Mouse (Mus musculus) liver, postnatal 0 days (tissue): ENCODE data around the gene Olfr132. TPM values are rescaled to one million over a fixed set of nuclear protein-coding genes. Genes with fewer than 3 reads are reported as not detected.
"Not testable (repeated sequence)": the region's sequence is repeated elsewhere in the genome, so short reads cannot be mapped to it uniquely, and the experiment has no call there.

ENCODE experiments used
- ATAC-seq: fragments of 200-750 bp; cut with Nextera tagmentation; 2 replicates; pipeline ENCODE4 v1.8.0; 2017; ENCODE audit warnings: mild to moderate bottlenecking, moderate library complexity
- DNase-seq: peaks from one replicate; pipeline ENCODE4 v3.0.0-alpha.2; 2016
- H3K27ac ChIP-seq: fragments of 300-500 bp; sonication (generic); 2 replicates; pipeline ENCODE4 v1.5.1; 2014; ENCODE audit warnings: antibody characterized with exemption, moderate library complexity, mild to moderate bottlenecking, low read depth
- H3K27me3 ChIP-seq: fragments of 300-500 bp; sonication (generic); 2 replicates; pipeline ENCODE4 v1.6.1; 2014; ENCODE audit warnings: low read length, control low read depth, mixed read lengths; ENCODE audit not compliant: insufficient read depth
- H3K36me3 ChIP-seq: fragments of 300-500 bp; sonication (generic); replicated peaks from 2 replicates; pipeline ENCODE4 v1.6.1; 2014; ENCODE audit warnings: mild to moderate bottlenecking, control low read depth, low read length, moderate library complexity, mixed read lengths; ENCODE audit not compliant: insufficient read depth
- H3K4me1 ChIP-seq: fragments of 300-500 bp; sonication (generic); 2 replicates; pipeline ENCODE4 v1.6.1; 2014; ENCODE audit warnings: antibody characterized with exemption, mild to moderate bottlenecking, control low read depth; ENCODE audit not compliant: insufficient read depth
- H3K4me2 ChIP-seq: fragments of 300-500 bp; sonication (generic); 2 replicates; pipeline ENCODE4 v1.6.1; 2014; ENCODE audit warnings: low read depth, mild to moderate bottlenecking, low read length, moderate library complexity, mixed read lengths
- H3K4me3 ChIP-seq: fragments of 300-500 bp; sonication (generic); 2 replicates; pipeline ENCODE4 v1.5.1; 2014; ENCODE audit warnings: low read depth, low read length
- H3K9ac ChIP-seq: fragments of 300-500 bp; sonication (generic); replicated peaks from 2 replicates; pipeline ENCODE4 v1.6.1; 2014; ENCODE audit warnings: mild to moderate bottlenecking, moderate library complexity
- H3K9me3 ChIP-seq: fragments of 300-500 bp; sonication (generic); 2 replicates; pipeline ENCODE4 v1.6.1; 2016; ENCODE audit warnings: mild to moderate bottlenecking, control low read depth, low read length, mixed read lengths
- CTCF ChIP-seq: sonication (generic); IDR thresholded peaks from 2 replicates; pipeline ENCODE4 v1.5.1; 2016; ENCODE audit warnings: antibody characterized with exemption, low read depth
- EP300 ChIP-seq: IDR thresholded peaks from 2 replicates; pipeline ENCODE4 v1.6.1; 2016; ENCODE audit warnings: antibody characterized with exemption, low read depth, mild to moderate bottlenecking
- WGBS: fragments of 180-500 bp; shearing (Covaris S2); extraction: QIAGEN DNeasy Blood & Tissue Kit; methylation state at CpG from one replicate; pipeline ENCODE4 v1.1.7; 2014; ENCODE audit not compliant: insufficient replicate concordance; 5-methylcytosine and 5-hydroxymethylcytosine counted together
- polyA plus RNA-seq: library from polyadenylated mRNA; unstranded; fragments of >200 nt; fragmentation: Nextera tagmentation; extraction: Ambion mirVana; gene quantifications from 2 replicates; pipeline ENCODE4 v1.2.1, GENCODE M21; 2015

Olfr132 gene
- polyA plus RNA-seq = not detected in 2 replicates

DNA sequence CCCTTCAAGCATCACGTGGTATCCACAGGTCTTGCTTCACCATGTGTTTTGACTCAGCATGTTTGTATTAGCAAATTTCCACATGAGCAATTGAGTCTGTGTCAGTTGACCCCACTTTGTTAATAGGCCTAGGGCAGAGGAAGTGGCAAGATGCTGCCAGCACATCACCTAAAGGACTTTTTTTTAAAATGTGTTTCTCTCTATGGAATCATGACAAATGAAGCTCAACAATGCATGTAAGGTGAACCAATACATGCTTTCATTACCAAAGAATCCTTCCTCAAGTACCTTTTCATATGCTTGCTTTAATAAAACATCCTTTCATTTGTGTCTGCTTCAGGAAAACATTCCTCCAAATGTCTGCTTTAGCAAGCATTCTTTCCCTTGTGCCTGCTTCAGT is at the start of gene Olfr132:
TSS of gene Olfr132 (minus strand) at position 101 of the 400 bp plus-strand sequence.
- DNase-seq = no peak
- 62% methylated on average over 1 of the region's 1 CpGs for WGBS
- no peaks in the 10 kb centered on the region for H3K36me3 ChIP-seq

DNA sequence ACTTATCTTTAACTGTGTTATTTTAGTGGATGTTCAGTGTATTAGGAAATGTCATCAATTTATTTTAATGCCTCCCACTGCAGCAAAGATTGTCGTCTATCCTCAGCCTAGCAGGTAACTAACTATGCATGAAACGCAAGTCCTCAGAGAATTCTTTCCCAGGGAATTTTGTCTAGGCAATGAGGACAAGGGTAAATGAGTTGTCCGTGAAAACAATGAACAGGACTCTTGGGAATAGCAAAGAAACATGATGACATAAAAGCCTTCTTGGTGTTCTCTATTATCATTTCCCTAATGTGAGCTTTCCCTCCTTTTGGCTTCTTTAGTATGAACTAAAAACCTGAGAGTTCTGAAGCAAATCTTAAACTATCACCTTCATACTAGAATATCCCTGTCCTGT is 36.8 kb upstream of the Olfr132 start, which contains the start of gene Olfr134:
TSS of gene Olfr134 (plus strand) at position 301 of the 400 bp plus-strand sequence.
- Histone ChIP-seq H3K4me3 (no peak within 1 kb of the TSS), H3K27ac (no peak within 1 kb of the TSS), H3K4me2 (no peak within 1 kb of the TSS), H3K9ac (no peak within 1 kb of the TSS), H3K36me3 (no peaks in the 10 kb centered on the region), H3K9me3 (no peaks in the 10 kb centered on the region), H3K27me3 (no peaks in the 10 kb centered on the region), H3K4me1 (no peaks in the 10 kb centered on the region)
- DNase-seq (no peak), ATAC-seq (no peak)
- TF ChIP-seq EP300 = no peak
- TF ChIP-seq CTCF = no peak
- 59% methylated on average over 3 of the region's 3 CpGs for WGBS

More for the DNA sequence above, at the start of gene Olfr132:
- H3K4me3 ChIP-seq = no peak within 1 kb of the TSS
- no peaks in the 10 kb centered on the region for H3K4me1 ChIP-seq
- H3K4me2 ChIP-seq = no peak within 1 kb of the TSS
- TF ChIP-seq EP300 = no peak
- TF ChIP-seq CTCF = no peak
- no peak for ATAC-seq
- H3K9me3 ChIP-seq = 0 out of 2 replicates have a peak, but pooled peaks cover 2% of the 10 kb centered on the region
- H3K27ac ChIP-seq = no peak within 1 kb of the TSS
- H3K9ac ChIP-seq = no peak within 1 kb of the TSS
- no peaks in the 10 kb centered on the region for H3K27me3 ChIP-seq

DNA sequence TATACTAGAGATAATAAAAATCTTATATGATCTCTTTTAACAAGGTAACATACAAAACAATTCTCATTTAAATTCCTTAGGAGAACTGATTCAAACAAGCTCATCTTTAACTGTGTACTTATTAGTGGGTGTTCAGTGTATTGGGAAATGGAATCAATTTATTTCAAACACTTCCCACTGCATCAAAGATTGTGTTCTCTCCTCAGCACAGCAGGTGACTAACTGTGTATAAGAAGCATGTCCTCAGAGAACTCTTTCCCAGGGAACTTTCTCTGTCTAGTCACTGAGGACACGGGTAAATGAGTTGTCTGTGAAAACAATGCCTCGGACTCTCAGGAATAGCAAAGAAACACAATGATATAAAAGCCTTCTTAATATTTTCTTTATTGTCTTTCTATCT is 10.7 kb upstream of the Olfr132 start, which contains the start of gene Olfr133:
TSS of gene Olfr133 (plus strand) at position 301 of the 400 bp plus-strand sequence.
- Histone ChIP-seq H3K27ac (no peak within 1 kb of the TSS), H3K9ac (no peak within 1 kb of the TSS), H3K9me3 (no peaks in the 10 kb centered on the region; the same call in 1 of the 2 replicates), H3K4me1 (no peaks in the 10 kb centered on the region), H3K4me3 (no peak within 1 kb of the TSS), H3K27me3 (no peaks in the 10 kb centered on the region), H3K36me3 (no peaks in the 10 kb centered on the region), H3K4me2 (no peak within 1 kb of the TSS)
- 72% methylated on average over 2 of the region's 2 CpGs for WGBS
- no peak for ATAC-seq
- TF ChIP-seq EP300 (no peak), CTCF (no peak)
- DNase-seq = no peak

DNA sequence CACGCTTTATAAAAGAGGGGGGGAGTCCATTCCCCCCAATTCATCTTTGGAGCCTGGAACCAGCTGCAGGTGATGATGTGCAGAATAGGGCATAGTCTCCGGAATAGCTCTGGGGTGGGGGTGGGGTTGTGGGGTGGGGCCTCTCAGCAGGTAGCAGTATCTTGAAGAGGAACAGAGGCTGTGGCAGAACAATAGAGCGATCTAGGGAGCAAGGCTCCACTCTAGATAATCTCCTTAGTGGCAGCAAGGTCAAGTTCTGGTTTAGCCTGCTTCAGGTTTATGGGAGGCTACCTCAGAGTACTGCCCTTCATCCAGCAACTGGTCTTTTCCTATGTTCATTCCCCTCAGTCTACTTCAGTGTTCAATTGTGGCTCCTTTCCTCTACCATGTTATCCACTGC is 9.0 kb downstream of the Olfr132 start:
- not testable (repeated sequence) for H3K36me3 ChIP-seq, H3K4me3 ChIP-seq, DNase-seq, H3K27me3 ChIP-seq, H3K9me3 ChIP-seq, H3K4me2 ChIP-seq, ATAC-seq, H3K4me1 ChIP-seq, H3K9ac ChIP-seq, H3K27ac ChIP-seq
- WGBS = 67% methylated on average over 3 of the region's 3 CpGs

DNA sequence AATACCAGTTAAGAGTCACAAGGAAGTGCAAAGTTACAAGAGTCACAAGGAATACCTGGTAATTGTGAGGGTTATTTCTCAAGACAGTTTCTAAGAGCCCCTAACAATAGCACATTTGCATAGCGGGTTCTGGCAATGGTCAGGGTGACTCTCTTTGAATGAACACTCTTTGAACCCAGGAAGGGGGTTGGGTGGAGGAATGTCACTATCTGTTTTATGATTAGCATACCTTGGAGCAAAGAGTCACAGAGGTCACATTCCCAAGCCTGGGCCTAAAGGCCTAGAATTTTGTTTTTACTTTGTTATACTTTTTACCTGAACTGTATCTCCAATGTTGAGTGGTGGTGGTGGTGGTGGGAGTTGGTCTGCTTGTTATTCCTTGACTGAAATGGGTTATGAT is 10.1 kb downstream of the Olfr132 start:
- not testable (repeated sequence) for H3K9ac ChIP-seq, H3K4me3 ChIP-seq, H3K27ac ChIP-seq, ATAC-seq, H3K9me3 ChIP-seq, H3K36me3 ChIP-seq, H3K4me2 ChIP-seq, H3K4me1 ChIP-seq, H3K27me3 ChIP-seq, DNase-seq
- 69% methylated on average over 1 of the region's 1 CpGs for WGBS

DNA sequence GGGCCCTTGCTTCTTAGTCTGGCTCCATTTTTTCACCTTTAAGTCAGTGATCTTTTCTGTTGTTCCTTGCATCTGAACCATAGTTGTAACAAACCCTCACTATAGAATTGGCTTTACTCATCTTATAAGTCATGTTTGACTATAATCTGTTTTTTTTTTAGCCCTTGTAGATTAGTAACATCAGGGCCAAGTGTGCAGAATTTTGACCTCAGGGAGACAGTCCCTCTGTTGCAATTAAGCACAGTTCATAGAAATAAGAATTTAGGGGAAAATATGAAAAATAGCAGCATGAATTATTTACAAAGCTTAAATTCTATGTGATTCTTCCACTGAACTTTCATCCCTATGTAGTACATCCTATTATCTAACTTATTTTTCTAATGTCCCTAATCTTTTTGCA is 45.7 kb downstream of the Olfr132 start, which contains the start of gene Olfr131:
TSS of gene Olfr131 (minus strand) at position 101 of the 400 bp plus-strand sequence.
- no peak within 1 kb of the TSS for H3K9ac ChIP-seq
- no peak within 1 kb of the TSS for H3K4me2 ChIP-seq
- no peak within 1 kb of the TSS for H3K27ac ChIP-seq
- no peak within 1 kb of the TSS for H3K4me3 ChIP-seq
- H3K4me1 ChIP-seq = no peaks in the 10 kb centered on the region
- H3K9me3 ChIP-seq = no peaks in the 10 kb centered on the region
- ATAC-seq (no peak), DNase-seq (no peak)
- H3K27me3 ChIP-seq = no peaks in the 10 kb centered on the region
- TF ChIP-seq CTCF (no peak), EP300 (no peak)
- H3K36me3 ChIP-seq = no peaks in the 10 kb centered on the region

DNA sequence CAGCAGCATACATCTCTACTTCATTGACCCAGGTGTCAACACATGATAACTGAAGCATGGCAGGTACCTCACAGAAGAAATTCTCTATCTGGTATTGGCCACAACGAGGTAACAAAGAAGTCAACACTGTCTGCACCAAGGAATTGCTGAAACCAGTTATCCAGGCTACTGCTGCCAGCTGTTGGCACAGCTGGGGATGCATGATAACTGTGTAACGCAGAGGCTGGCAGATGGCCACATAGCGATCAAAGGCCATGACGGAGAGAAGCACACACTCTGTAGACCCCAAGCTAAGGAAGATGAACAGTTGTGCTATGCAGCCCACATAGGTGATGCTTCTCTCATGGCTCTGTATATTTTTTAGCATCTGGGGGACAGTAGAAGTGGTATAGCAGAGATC is 52.0 kb downstream of the Olfr132 start:
- Histone ChIP-seq H3K9ac (no peak overlapping the region), H3K4me1 (no peaks in the 10 kb centered on the region), H3K4me3 (no peak overlapping the region), H3K9me3 (no peaks in the 10 kb centered on the region; the same call in 1 of the 2 replicates), H3K27ac (no peak overlapping the region), H3K36me3 (no peaks in the 10 kb centered on the region), H3K27me3 (no peaks in the 10 kb centered on the region), H3K4me2 (no peak overlapping the region)
- WGBS = 80% methylated on average over 4 of the region's 4 CpGs
- no peak for TF ChIP-seq CTCF
- no peak for ATAC-seq
- no peak for DNase-seq

Other genes with a start within 250 kb of the Olfr132 start
- not detected in 2 replicates for gene Olfr127, start 234.1 kb downstream of the Olfr132 start, polyA plus RNA-seq
- gene Olfr128, start 214.0 kb downstream of the Olfr132 start, polyA plus RNA-seq = not detected in 2 replicates
- gene Olfr761, start 181.4 kb downstream of the Olfr132 start, polyA plus RNA-seq = not detected in 2 replicates
- not detected in 2 replicates for gene Olfr129, start 74.4 kb downstream of the Olfr132 start, polyA plus RNA-seq
- gene Olfr130, start 70.6 kb downstream of the Olfr132 start, polyA plus RNA-seq = not detected in 2 replicates
- not detected in 2 replicates for gene Olfr131, start 45.8 kb downstream of the Olfr132 start, polyA plus RNA-seq
- gene Olfr133, start 10.8 kb upstream of the Olfr132 start, polyA plus RNA-seq = not detected in 2 replicates
- gene Olfr134, start 36.9 kb upstream of the Olfr132 start, polyA plus RNA-seq = not detected in 2 replicates
- not detected in 2 replicates for gene Olfr135, start 69.8 kb upstream of the Olfr132 start, polyA plus RNA-seq
- not detected in 2 replicates for gene Olfr138, start 126.5 kb upstream of the Olfr132 start, polyA plus RNA-seq
- not detected in 2 replicates for gene Olfr137, start 173.0 kb upstream of the Olfr132 start, polyA plus RNA-seq
- gene Olfr136, start 195.3 kb upstream of the Olfr132 start, polyA plus RNA-seq = not detected in 2 replicates